Mouse (Mus musculus): ENCODE data around the gene C1galt1c1. TPM values are rescaled to one million over a fixed set of nuclear protein-coding genes. Genes with fewer than 3 reads are reported as not detected.

Gene C1galt1c1
- total RNA-seq, 1 experiment from 2014 or later: 19.5 TPM

Other genes starting within 250 kb of the C1galt1c1 start
- 182 and 206 TPM in 2 replicates for gene Lamp2, start 178.6 kb downstream of the C1galt1c1 start, total RNA-seq (2021)
- gene Cul4b, start 58.9 kb downstream of the C1galt1c1 start, total RNA-seq (2021): 33.2 and 37.2 TPM in 2 replicates
- 82.5 and 93.2 TPM in 2 replicates for gene Mcts1, start 34.5 kb downstream of the C1galt1c1 start, total RNA-seq (2021)
- gene 6030498E09Rik, start 137.6 kb upstream of the C1galt1c1 start, total RNA-seq (2021): not detected in 2 replicates